Mouse (Mus musculus) B cell, adult 2 months (primary cell): Measurements from ENCODE around the gene Gm43191.
"Not testable (repeated sequence)": the region's sequence is repeated elsewhere in the genome, so short reads cannot be mapped to it uniquely, and the experiment has no call there.

Experiments
- DNase-seq, 2 experiments: peaks; one replicate each; pipeline ENCODE4 v3.0.0; 2022

The Gm43191 gene

GRCm38 (mm10) chr3:116681160-116681559, at the start of gene Gm43191:
Gene Gm43191, minus strand, starts transcription at chr3:116681260.
- no peak for DNase-seq

GRCm38 (mm10) chr3:116729483-116730174, 48.6 kb upstream of the Gm43191 start:
- DNase-seq: no peak

GRCm38 (mm10) chr3:116726807-116727206, 45.7 kb upstream of the Gm43191 start:
- no peak for DNase-seq

GRCm38 (mm10) chr3:116723496-116724481, 42.7 kb upstream of the Gm43191 start:
- DNase-seq: no peak

- DNase-seq: no peak
Observed at GRCm38 (mm10) chr3:116722980-116723379, 41.9 kb upstream of the Gm43191 start.

- DNase-seq: no peak
Observed at GRCm38 (mm10) chr3:116718951-116719350, 37.9 kb upstream of the Gm43191 start.

GRCm38 (mm10) chr3:116713031-116713430, 32.0 kb upstream of the Gm43191 start:
- no peak for DNase-seq

- no peak for DNase-seq
Observed at GRCm38 (mm10) chr3:116712436-116712881, 31.4 kb upstream of the Gm43191 start, which contains the start of gene Slc35a3. Gene Slc35a3, minus strand, starts transcription at chr3:116712831.

GRCm38 (mm10) chr3:116711624-116712435, 30.8 kb upstream of the Gm43191 start:
- peak; percentile 80 to 84 for DNase-seq

GRCm38 (mm10) chr3:116710941-116711340, 29.9 kb upstream of the Gm43191 start:
- peak; percentile 4 to 12 for DNase-seq

GRCm38 (mm10) chr3:116705637-116706204, 24.7 kb upstream of the Gm43191 start:
- DNase-seq: no peak

GRCm38 (mm10) chr3:116703835-116704234, 22.8 kb upstream of the Gm43191 start:
- no peak for DNase-seq

- no peak for DNase-seq
Observed at GRCm38 (mm10) chr3:116702647-116703272, 21.7 kb upstream of the Gm43191 start.

GRCm38 (mm10) chr3:116701601-116702000, 20.5 kb upstream of the Gm43191 start:
- no peak for DNase-seq

- no peak for DNase-seq
Observed at GRCm38 (mm10) chr3:116698786-116699185, 17.7 kb upstream of the Gm43191 start.

GRCm38 (mm10) chr3:116695666-116695985, 14.6 kb upstream of the Gm43191 start:
- DNase-seq: no peak

GRCm38 (mm10) chr3:116694955-116695665, 14.1 kb upstream of the Gm43191 start:
- DNase-seq: no peak

GRCm38 (mm10) chr3:116694312-116694711, 13.3 kb upstream of the Gm43191 start:
- DNase-seq: no peak

GRCm38 (mm10) chr3:116664281-116664680, 16.8 kb downstream of the Gm43191 start:
- not testable (repeated sequence) for DNase-seq

- DNase-seq: peak; percentile 100
Observed at GRCm38 (mm10) chr3:116662463-116662863, 18.6 kb downstream of the Gm43191 start, which contains the start of gene Mfsd14a. Gene Mfsd14a, minus strand, starts transcription at chr3:116662677.

- no peak for DNase-seq
Observed at GRCm38 (mm10) chr3:116661870-116662414, 19.1 kb downstream of the Gm43191 start.
